Mouse (Mus musculus) embryonic fibroblast, embryonic 13.5 days (primary cell): ENCODE data around the gene Gucy2e.

Experiments
- CTCF ChIP-seq: IDR thresholded peaks from 2 replicates; pipeline ENCODE4 v1.5.1; 2011; ENCODE audit warnings: mild to moderate bottlenecking, control low read depth, low read length, moderate library complexity, borderline replicate concordance; ENCODE audit not compliant: insufficient read depth
- POLR2A ChIP-seq: IDR thresholded peaks from 2 replicates; pipeline ENCODE4 v1.6.1; 2011; ENCODE audit warnings: low read depth, mild to moderate bottlenecking, control low read depth, low read length, moderate library complexity

GRCm38 (mm10) chr11:69197743-69198142, 39.1 kb downstream of the Gucy2e start, which contains the start of gene Alox8:
- TF ChIP-seq CTCF: no peak
- no peak for TF ChIP-seq POLR2A
